Mouse (Mus musculus) CH12F3 (cell line): ENCODE measurements around the gene Gm47996.
"Not testable (repeated sequence)": the region's sequence is repeated elsewhere in the genome, so short reads cannot be mapped to it uniquely, and the experiment has no call there.

Experiments
- in situ Hi-C: fragments of 300-500 bp; cut with MboI; formaldehyde crosslinking; loops from 2 replicates; pipeline ENCODE4 v1.14.3; 2020; ENCODE audit warnings: low sequenced_read_pairs

Gm47996 gene

GRCm38 (mm10) chr1:151203818-151204217 is 6.1 kb upstream of the Gm47996 start, which contains the start of gene 3110040M04Rik:
TSS of gene 3110040M04Rik (plus strand) at chr1:151204121.
- in situ Hi-C loops = not testable (repeated sequence)

GRCm38 (mm10) chr1:151208493-151208892 is 1.4 kb upstream of the Gm47996 start:
- in situ Hi-C loops = not testable (repeated sequence)

- in situ Hi-C loops = not testable (repeated sequence)
Measured at GRCm38 (mm10) chr1:151208944-151209343, 987 bp upstream of the Gm47996 start.

- in situ Hi-C loops = not testable (repeated sequence)
Measured at GRCm38 (mm10) chr1:151211666-151212065, 1.7 kb downstream of the Gm47996 start.

- in situ Hi-C loops = no loop called here
Measured at GRCm38 (mm10) chr1:151214862-151215261, 4.9 kb downstream of the Gm47996 start.

- in situ Hi-C loops = no loop called here
Measured at GRCm38 (mm10) chr1:151215985-151216384, 6.1 kb downstream of the Gm47996 start.

GRCm38 (mm10) chr1:151216417-151216816 is 6.5 kb downstream of the Gm47996 start:
- in situ Hi-C loops = no loop called here

GRCm38 (mm10) chr1:151219045-151219444 is 9.1 kb downstream of the Gm47996 start:
- in situ Hi-C loops = no loop called here

- in situ Hi-C loops = no loop called here
Measured at GRCm38 (mm10) chr1:151220098-151220497, 10.2 kb downstream of the Gm47996 start.

- in situ Hi-C loops = no loop called here
Measured at GRCm38 (mm10) chr1:151222561-151223267, 12.8 kb downstream of the Gm47996 start.

- in situ Hi-C loops = no loop called here
Measured at GRCm38 (mm10) chr1:151223377-151223776, 13.4 kb downstream of the Gm47996 start.

- in situ Hi-C loops = no loop called here
Measured at GRCm38 (mm10) chr1:151224536-151224935, 14.6 kb downstream of the Gm47996 start.

GRCm38 (mm10) chr1:151227506-151227905 is 17.6 kb downstream of the Gm47996 start:
- in situ Hi-C loops = no loop called here

- in situ Hi-C loops = no loop called here
Measured at GRCm38 (mm10) chr1:151228320-151228989, 18.5 kb downstream of the Gm47996 start.

- in situ Hi-C loops = no loop called here
Measured at GRCm38 (mm10) chr1:151232346-151232745, 22.4 kb downstream of the Gm47996 start.

GRCm38 (mm10) chr1:151233756-151234155 is 23.8 kb downstream of the Gm47996 start:
- in situ Hi-C loops = no loop called here

GRCm38 (mm10) chr1:151235574-151235973 is 25.6 kb downstream of the Gm47996 start:
- in situ Hi-C loops = no loop called here

GRCm38 (mm10) chr1:151236141-151236930 is 26.4 kb downstream of the Gm47996 start:
- in situ Hi-C loops = no loop called here

GRCm38 (mm10) chr1:151237780-151238179 is 27.8 kb downstream of the Gm47996 start:
- in situ Hi-C loops = no loop called here

GRCm38 (mm10) chr1:151243332-151243731 is 33.4 kb downstream of the Gm47996 start:
- in situ Hi-C loops = no loop called here

GRCm38 (mm10) chr1:151244013-151244412 is 34.1 kb downstream of the Gm47996 start:
- in situ Hi-C loops = no loop called here
